Mouse (Mus musculus) layer of hippocampus, postnatal 14 days (tissue): ENCODE measurements around the gene Lrfn3. TPM values are rescaled to one million over a fixed set of nuclear protein-coding genes. Genes with fewer than 3 reads are reported as not detected.
A peak's percentile ranks its signal among the peaks of the same experiment; 100 is the strongest.

ENCODE experiments used
- DNase-seq, 2 experiments: peaks; one replicate each; pipeline ENCODE4 v3.0.0; 2021 to 2022; ENCODE audit warnings: low spot score in 2 of 2, mixed read lengths in 1 of 2
- total RNA-seq, 2 experiments: library from RNA; stranded (reverse); gene quantifications; 2 replicates each; pipeline ENCODE4 v1.2.3; 2021

Gene Lrfn3
- total RNA-seq, 2 experiments from 2014 or later = 32.5 to 35.5 TPM

- no peak for DNase-seq
These were observed 46.7 kb downstream of the Lrfn3 start for GRCm38 (mm10) chr7:30315559-30316529.

GRCm38 (mm10) chr7:30314721-30315155 is 47.8 kb downstream of the Lrfn3 start, which contains the start of gene Syne4:
Gene Syne4 (plus strand): TSS chr7:30314807.
- DNase-seq = no peak

GRCm38 (mm10) chr7:30313666-30314320 is 48.8 kb downstream of the Lrfn3 start:
- DNase-seq = no peak

- no peak for DNase-seq
These were observed 52.4 kb downstream of the Lrfn3 start for GRCm38 (mm10) chr7:30310136-30310535.

- DNase-seq = no peak
These were observed 53.0 kb downstream of the Lrfn3 start for GRCm38 (mm10) chr7:30309395-30310129.

GRCm38 (mm10) chr7:30308076-30309005 is 54.2 kb downstream of the Lrfn3 start, which contains the start of gene Alkbh6:
Gene Alkbh6 (plus strand): TSS chr7:30308717.
- peak; percentile 90 to 98 for DNase-seq

GRCm38 (mm10) chr7:30306083-30306779 is 56.3 kb downstream of the Lrfn3 start:
- DNase-seq = no peak

Other genes with a start within 250 kb of the Lrfn3 start
- gene Zfp382, start 240.8 kb downstream of the Lrfn3 start, total RNA-seq = 10 to 100 TPM; 25.3 to 27.6 TPM
- gene Zfp146, start 193.0 kb downstream of the Lrfn3 start, total RNA-seq = 10 to 100 TPM; 48.4 to 52.6 TPM
- gene Cox7a1, start 178.6 kb downstream of the Lrfn3 start, total RNA-seq = 1 to 10 TPM; 6.2 to 8.6 TPM
- gene Capns1, start 164.0 kb downstream of the Lrfn3 start, total RNA-seq = 100 to 1,000 TPM; 206 to 239 TPM
- gene Polr2i, start 130.8 kb downstream of the Lrfn3 start, total RNA-seq = 10 to 100 TPM; 53.9 to 58.0 TPM
- gene Tbcb, start 130.5 kb downstream of the Lrfn3 start, total RNA-seq = 100 to 1,000 TPM; 135 to 139 TPM
- gene Ovol3, start 127.0 kb downstream of the Lrfn3 start, total RNA-seq = not detected
- under 1 TPM; 0.35 to 0.67 TPM for gene Thap8, start 82.7 kb downstream of the Lrfn3 start, total RNA-seq
- 1 to 10 TPM; 2.7 to 3.0 TPM for gene Wdr62, start 82.4 kb downstream of the Lrfn3 start, total RNA-seq
- 100 to 1,000 TPM; 501 to 515 TPM for gene Clip3, start 71.0 kb downstream of the Lrfn3 start, total RNA-seq
- 10 to 100 TPM; 41.6 to 45.9 TPM for gene Alkbh6, start 54.1 kb downstream of the Lrfn3 start, total RNA-seq
- 1 to 10 TPM; 4.2 to 5.8 TPM for gene Syne4, start 48.0 kb downstream of the Lrfn3 start, total RNA-seq
- gene E130208F15Rik, start 41.0 kb downstream of the Lrfn3 start, total RNA-seq = under 1 TPM; 0.43 to 0.74 TPM
- 1 to 10 TPM; 7.8 to 8.9 TPM for gene Sdhaf1, start 38.9 kb downstream of the Lrfn3 start, total RNA-seq
- 10 to 100 TPM; 26.7 to 30.1 TPM for gene Tyrobp, start 51.0 kb upstream of the Lrfn3 start, total RNA-seq
- gene Hcst, start 57.1 kb upstream of the Lrfn3 start, total RNA-seq = not detected
- 1 to 10 TPM; 3.7 to 3.8 TPM for gene Nfkbid, start 59.0 kb upstream of the Lrfn3 start, total RNA-seq
- 100 to 1,000 TPM; 981 to 987 TPM for gene Aplp1, start 82.8 kb upstream of the Lrfn3 start, total RNA-seq
- 10 to 100 TPM in 1 of 2 experiments, 1 to 10 TPM in 1; 8.5 to 15.5 TPM for gene Kirrel2, start 94.9 kb upstream of the Lrfn3 start, total RNA-seq
- gene Nphs1, start 95.5 kb upstream of the Lrfn3 start, total RNA-seq = 1 to 10 TPM; 1.2 to 1.3 TPM
- not detected for gene Prodh2, start 130.8 kb upstream of the Lrfn3 start, total RNA-seq
- gene Arhgap33, start 172.3 kb upstream of the Lrfn3 start, total RNA-seq = 100 to 1,000 TPM; 160 to 163 TPM
- gene Hspb6, start 189.4 kb upstream of the Lrfn3 start, total RNA-seq = 1 to 10 TPM; 6.2 to 6.6 TPM
- 1 to 10 TPM; 4.9 to 5.9 TPM for gene Proser3, start 189.5 kb upstream of the Lrfn3 start, total RNA-seq
- gene Lin37, start 197.1 kb upstream of the Lrfn3 start, total RNA-seq = 10 to 100 TPM; 34.1 to 43.4 TPM
- 10 to 100 TPM; 57.4 to 62.5 TPM for gene U2af1l4, start 200.5 kb upstream of the Lrfn3 start, total RNA-seq
- gene Gm49396, start 200.6 kb upstream of the Lrfn3 start, total RNA-seq = 1 to 10 TPM; 4.7 to 5.3 TPM
- gene Psenen, start 200.9 kb upstream of the Lrfn3 start, total RNA-seq = 10 to 100 TPM; 77.0 to 84.1 TPM
- gene Igflr1, start 202.7 kb upstream of the Lrfn3 start, total RNA-seq = 1 to 10 TPM; 2.1 to 3.7 TPM
- 10 to 100 TPM; 46.1 to 54.4 TPM for gene Kmt2b, start 226.0 kb upstream of the Lrfn3 start, total RNA-seq
- not detected for gene Zbtb32, start 236.1 kb upstream of the Lrfn3 start, total RNA-seq